Mouse (Mus musculus): ENCODE data around the gene Pts.

- TF ChIP-seq EP300 (IDR thresholded peaks at IDR 0.05; ENCODE audit: low read length) (no peak), CTCF (conservative IDR thresholded peaks at IDR 0.05 in 1 of 2, IDR thresholded peaks at IDR 0.05 in 1 of 2; ENCODE audit: low read depth in 2 of 2, low read length in 2 of 2) (peak; percentile 62 to 92; a peak in 3 of 4 replicates), E2F4 (IDR thresholded peaks at IDR 0.05; ENCODE audit: insufficient replicate concordance, low read depth, low read length) (no peak), MAZ (IDR thresholded peaks at IDR 0.05; ENCODE audit: low read depth, low read length) (peak; percentile 48; the same call in 1 of the 2 replicates), NRF1 (IDR thresholded peaks at IDR 0.05; ENCODE audit: low read depth, low read length) (peak; percentile 98), JUND (conservative IDR thresholded peaks at IDR 0.05; ENCODE audit: low read depth, low read length) (no peak; the same call in 1 of the 2 replicates), POLR2A (IDR thresholded peaks at IDR 0.05; ENCODE audit: low read depth, low read length) (peak; percentile 97)
Observed at GRCm38 (mm10) chr9:50528293-50528892, at the start of gene Pts.

All from CH12.LX (cell line).